Mouse (Mus musculus) heart, embryonic 10.5 days (tissue): ENCODE data around the gene Ksr1. TPM values are rescaled to one million over a fixed set of nuclear protein-coding genes. Genes with fewer than 3 reads are reported as not detected.

Experiments
- DNase-seq: peaks from one replicate; pipeline ENCODE4 v3.0.0-alpha.2; 2017; ENCODE audit warnings: low spot score
- H3K27ac ChIP-seq: fragments of 300-500 bp; sonication (generic); 2 replicates; pipeline ENCODE4 v1.5.1; 2016; ENCODE audit warnings: mild to moderate bottlenecking
- H3K27me3 ChIP-seq: fragments of 300-500 bp; sonication (generic); 2 replicates; pipeline ENCODE4 v1.6.1; 2016; ENCODE audit warnings: mild to moderate bottlenecking; ENCODE audit not compliant: poor library complexity, insufficient read depth, severe bottlenecking
- H3K36me3 ChIP-seq: fragments of 300-500 bp; sonication (generic); 2 replicates; pipeline ENCODE4 v1.6.1; 2016; ENCODE audit warnings: mild to moderate bottlenecking, moderate library complexity
- H3K4me1 ChIP-seq: fragments of 300-500 bp; sonication (generic); 2 replicates; pipeline ENCODE4 v1.6.1; 2016; ENCODE audit warnings: mild to moderate bottlenecking
- H3K4me3 ChIP-seq: fragments of 300-500 bp; sonication (generic); 2 replicates; pipeline ENCODE4 v1.5.1; 2016; ENCODE audit warnings: mild to moderate bottlenecking, moderate library complexity
- H3K9me3 ChIP-seq: fragments of 300-500 bp; sonication (generic); 2 replicates; pipeline ENCODE4 v1.6.1; 2016; ENCODE audit warnings: mild to moderate bottlenecking, moderate library complexity
- WGBS: fragments of 180-500 bp; shearing (Covaris S2); methylation state at CpG from one replicate; pipeline ENCODE4 v1.1.7; 2016; 5-methylcytosine and 5-hydroxymethylcytosine counted together
- polyA plus RNA-seq: library from polyadenylated mRNA; unstranded; fragments of >200 nt; fragmentation: Nextera tagmentation; extraction: Ambion mirVana; gene quantifications from 2 replicates; pipeline ENCODE4 v1.2.1, GENCODE M21; 2016

Ksr1 gene
- polyA plus RNA-seq, 1 experiment from 2014 or later = 1.9 TPM

- no peak for DNase-seq
- H3K36me3 ChIP-seq = no peaks in the 10 kb centered on the region
- peak overlapping the region; percentile 24; the same call in 1 of the 2 replicates for H3K27ac ChIP-seq
- H3K27me3 ChIP-seq = no peaks in the 10 kb centered on the region
- no peaks in the 10 kb centered on the region for H3K9me3 ChIP-seq
- 66% methylated on average over 19 of the region's 19 CpGs for WGBS
- H3K4me3 ChIP-seq = no peak overlapping the region
- H3K4me1 ChIP-seq = peaks cover 63% of the 10 kb centered on the region
These were observed 33.5 kb downstream of the Ksr1 start for GRCm38 (mm10) chr11:79112559-79113302.

- Histone ChIP-seq H3K4me1 (peaks cover 62% of the 10 kb centered on the region), H3K36me3 (no peaks in the 10 kb centered on the region), H3K27ac (peak overlapping the region; percentile 24; the same call in 1 of the 2 replicates), H3K4me3 (no peak overlapping the region), H3K27me3 (no peaks in the 10 kb centered on the region), H3K9me3 (no peaks in the 10 kb centered on the region)
- DNase-seq = no peak
- WGBS = 85% methylated on average over 10 of the region's 10 CpGs
These were observed 34.2 kb downstream of the Ksr1 start for GRCm38 (mm10) chr11:79111864-79112558.

- H3K36me3 ChIP-seq = no peaks in the 10 kb centered on the region
- H3K27ac ChIP-seq = 0 out of 2 replicates have a peak overlapping the region, but pooled peaks have one; percentile 0
- H3K4me3 ChIP-seq = no peak overlapping the region
- H3K27me3 ChIP-seq = no peaks in the 10 kb centered on the region
- 79% methylated on average over 4 of the region's 4 CpGs for WGBS
- H3K9me3 ChIP-seq = no peaks in the 10 kb centered on the region
- DNase-seq = no peak
- peaks cover 54% of the 10 kb centered on the region for H3K4me1 ChIP-seq
These were observed 35.8 kb downstream of the Ksr1 start for GRCm38 (mm10) chr11:79110446-79110845.

GRCm38 (mm10) chr11:79107934-79108333, 38.3 kb downstream of the Ksr1 start:
- 82% methylated on average over 11 of the region's 11 CpGs for WGBS
- Histone ChIP-seq H3K36me3 (no peaks in the 10 kb centered on the region), H3K27ac (no peak overlapping the region), H3K4me1 (peaks cover 52% of the 10 kb centered on the region), H3K4me3 (no peak overlapping the region), H3K9me3 (no peaks in the 10 kb centered on the region), H3K27me3 (no peaks in the 10 kb centered on the region)
- DNase-seq = no peak

- H3K4me1 ChIP-seq = peaks cover 46% of the 10 kb centered on the region
- no peaks in the 10 kb centered on the region for H3K9me3 ChIP-seq
- 83% methylated on average over 6 of the region's 6 CpGs for WGBS
- DNase-seq = no peak
- no peak overlapping the region for H3K4me3 ChIP-seq
- H3K27me3 ChIP-seq = no peaks in the 10 kb centered on the region
- no peaks in the 10 kb centered on the region for H3K36me3 ChIP-seq
- 0 out of 2 replicates have a peak overlapping the region, but pooled peaks have one; percentile 37 for H3K27ac ChIP-seq
These were observed 41.2 kb downstream of the Ksr1 start for GRCm38 (mm10) chr11:79104998-79105397.

GRCm38 (mm10) chr11:79104538-79104937, 41.7 kb downstream of the Ksr1 start:
- Histone ChIP-seq H3K4me1 (peaks cover 43% of the 10 kb centered on the region), H3K36me3 (no peaks in the 10 kb centered on the region), H3K9me3 (no peaks in the 10 kb centered on the region), H3K4me3 (no peak overlapping the region), H3K27ac (no peak overlapping the region), H3K27me3 (no peaks in the 10 kb centered on the region)
- 83% methylated on average over 6 of the region's 6 CpGs for WGBS
- DNase-seq = no peak

- no peaks in the 10 kb centered on the region for H3K9me3 ChIP-seq
- no peak overlapping the region for H3K4me3 ChIP-seq
- no peaks in the 10 kb centered on the region for H3K27me3 ChIP-seq
- peaks cover 47% of the 10 kb centered on the region for H3K4me1 ChIP-seq
- no peaks in the 10 kb centered on the region for H3K36me3 ChIP-seq
- H3K27ac ChIP-seq = no peak overlapping the region
- DNase-seq = no peak
- WGBS = 94% methylated on average over 11 of the region's 11 CpGs
These were observed 42.1 kb downstream of the Ksr1 start for GRCm38 (mm10) chr11:79104096-79104495.

GRCm38 (mm10) chr11:79103461-79103869, 42.7 kb downstream of the Ksr1 start:
- 62% methylated on average over 5 of the region's 5 CpGs for WGBS
- H3K9me3 ChIP-seq = no peaks in the 10 kb centered on the region
- H3K4me1 ChIP-seq = peaks cover 54% of the 10 kb centered on the region
- no peak overlapping the region for H3K4me3 ChIP-seq
- no peak for DNase-seq
- no peaks in the 10 kb centered on the region for H3K27me3 ChIP-seq
- no peaks in the 10 kb centered on the region for H3K36me3 ChIP-seq
- H3K27ac ChIP-seq = peak overlapping the region; percentile 59

GRCm38 (mm10) chr11:79102280-79102679, 43.9 kb downstream of the Ksr1 start:
- H3K27me3 ChIP-seq = no peaks in the 10 kb centered on the region
- no peak for DNase-seq
- no peak overlapping the region for H3K27ac ChIP-seq
- no peaks in the 10 kb centered on the region for H3K36me3 ChIP-seq
- WGBS = 61% methylated on average over 4 of the region's 4 CpGs
- no peaks in the 10 kb centered on the region for H3K9me3 ChIP-seq
- peaks cover 55% of the 10 kb centered on the region for H3K4me1 ChIP-seq
- H3K4me3 ChIP-seq = no peak overlapping the region

GRCm38 (mm10) chr11:79101568-79101967, 44.6 kb downstream of the Ksr1 start:
- no peaks in the 10 kb centered on the region for H3K27me3 ChIP-seq
- H3K27ac ChIP-seq = no peak overlapping the region
- no peak overlapping the region for H3K4me3 ChIP-seq
- H3K9me3 ChIP-seq = no peaks in the 10 kb centered on the region
- no peaks in the 10 kb centered on the region for H3K36me3 ChIP-seq
- WGBS = 93% methylated on average over 6 of the region's 6 CpGs
- no peak for DNase-seq
- H3K4me1 ChIP-seq = peaks cover 62% of the 10 kb centered on the region

- H3K4me1 ChIP-seq = peaks cover 69% of the 10 kb centered on the region
- H3K27me3 ChIP-seq = no peaks in the 10 kb centered on the region
- H3K36me3 ChIP-seq = no peaks in the 10 kb centered on the region
- DNase-seq = no peak
- no peak overlapping the region for H3K4me3 ChIP-seq
- 78% methylated on average over 8 of the region's 8 CpGs for WGBS
- H3K9me3 ChIP-seq = no peaks in the 10 kb centered on the region
- H3K27ac ChIP-seq = peak overlapping the region; percentile 66; the same call in 1 of the 2 replicates
These were observed 47.2 kb downstream of the Ksr1 start for GRCm38 (mm10) chr11:79099032-79099431.

GRCm38 (mm10) chr11:79097736-79098135, 48.5 kb downstream of the Ksr1 start:
- WGBS = 77% methylated on average over 7 of the region's 7 CpGs
- Histone ChIP-seq H3K9me3 (no peaks in the 10 kb centered on the region), H3K27me3 (no peaks in the 10 kb centered on the region), H3K27ac (no peak overlapping the region), H3K4me1 (peaks cover 73% of the 10 kb centered on the region), H3K36me3 (no peaks in the 10 kb centered on the region), H3K4me3 (no peak overlapping the region)
- DNase-seq = no peak

- Histone ChIP-seq H3K4me3 (no peak overlapping the region), H3K27me3 (no peaks in the 10 kb centered on the region), H3K27ac (no peak overlapping the region), H3K36me3 (no peaks in the 10 kb centered on the region), H3K9me3 (no peaks in the 10 kb centered on the region), H3K4me1 (peaks cover 76% of the 10 kb centered on the region)
- DNase-seq = no peak
- WGBS = 81% methylated on average over 5 of the region's 5 CpGs
These were observed 49.5 kb downstream of the Ksr1 start for GRCm38 (mm10) chr11:79096673-79097072.
